Mouse (Mus musculus) thymus, adult 2 months (tissue): ENCODE measurements around the gene Olfr965. TPM values are rescaled to one million over a fixed set of nuclear protein-coding genes. Genes with fewer than 3 reads are reported as not detected.

Experiments
- DNase-seq: peaks from one replicate; pipeline ENCODE4 v3.0.0; 2021
- H3K27ac ChIP-seq: fragments of 200-500 bp; 2 replicates; pipeline ENCODE4 v1.5.1; 2012; ENCODE audit warnings: low read length, control low read depth; ENCODE audit not compliant: control insufficient read depth, insufficient read depth
- H3K27me3 ChIP-seq: fragments of 200-500 bp; 2 replicates; pipeline ENCODE4 v1.6.1; 2012; ENCODE audit warnings: mild to moderate bottlenecking, low read length, moderate library complexity, mixed read lengths; ENCODE audit not compliant: control insufficient read depth, insufficient read depth
- H3K36me3 ChIP-seq: fragments of 200-500 bp; 2 replicates; pipeline ENCODE4 v1.6.1; 2012; ENCODE audit warnings: mild to moderate bottlenecking, low read length, moderate library complexity; ENCODE audit not compliant: control insufficient read depth, insufficient read depth
- H3K4me1 ChIP-seq: fragments of 200-500 bp; replicated peaks from 2 replicates; pipeline ENCODE4 v1.6.1; 2012; ENCODE audit warnings: low read length; ENCODE audit not compliant: control insufficient read depth, insufficient read depth
- H3K4me3 ChIP-seq: fragments of 200-500 bp; 2 replicates; pipeline ENCODE4 v1.5.1; 2012; ENCODE audit warnings: mild to moderate bottlenecking, low read length, control low read depth, moderate library complexity; ENCODE audit not compliant: control insufficient read depth, insufficient read depth
- CTCF ChIP-seq: fragments of 200-500 bp; IDR thresholded peaks from 2 replicates; pipeline ENCODE4 v1.5.1; 2012; ENCODE audit warnings: mild to moderate bottlenecking, control low read depth, low read length, moderate library complexity, borderline replicate concordance; ENCODE audit not compliant: control insufficient read depth, poor library complexity, insufficient read depth; ENCODE audit errors: extremely low read depth
- POLR2A ChIP-seq: fragments of 200-500 bp; IDR thresholded peaks from 2 replicates; pipeline ENCODE4 v1.6.1; 2012; ENCODE audit warnings: mild to moderate bottlenecking, low read length, control low read depth, moderate library complexity; ENCODE audit not compliant: control insufficient read depth, poor library complexity, insufficient read depth; ENCODE audit errors: extremely low read depth
- WGBS: fragments of 180-500 bp; shearing (Covaris S2); methylation state at CpG from one replicate; pipeline ENCODE4 v1.1.7; 2018; 5-methylcytosine and 5-hydroxymethylcytosine counted together
- polyA plus RNA-seq: library from polyadenylated mRNA; depleted of rRNA; stranded (reverse); fragments of >200 nt; gene quantifications from 2 replicates; pipeline ENCODE4 v1.2.3, GENCODE M21; 2012; rRNA removed

The Olfr965 gene
- polyA plus RNA-seq, 1 experiment: not detected

DNA sequence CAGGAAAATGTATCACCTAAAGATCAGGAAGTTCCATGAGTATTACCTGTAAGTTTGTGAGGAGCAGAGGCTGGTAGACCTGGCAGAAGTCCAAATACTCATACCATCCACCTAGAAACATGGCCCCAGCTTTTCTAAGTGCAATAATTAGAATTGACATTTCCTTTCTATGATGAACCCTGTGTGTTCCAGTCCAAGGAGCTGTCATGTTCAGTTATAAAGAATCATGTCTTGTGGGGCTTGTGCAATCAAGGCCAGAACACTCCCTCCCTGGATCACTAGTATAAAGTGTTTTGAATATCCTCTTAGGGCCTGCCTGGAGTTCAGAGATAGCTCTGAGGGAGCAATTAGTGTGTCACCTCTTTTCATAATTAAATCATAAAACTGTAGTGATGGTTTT lies 4.1 kb upstream of the Olfr965 start, which contains the start of gene Olfr149:
Olfr149 (minus strand) TSS at position 101 of the 400 bp plus-strand sequence.
- no peak within 1 kb of the TSS for H3K27ac ChIP-seq
- no peaks in the 10 kb centered on the region for H3K36me3 ChIP-seq
- H3K4me3 ChIP-seq: no peak within 1 kb of the TSS
- no peaks in the 10 kb centered on the region for H3K27me3 ChIP-seq
- no peaks in the 10 kb centered on the region for H3K4me1 ChIP-seq
- TF ChIP-seq POLR2A (no peak), CTCF (no peak)
- DNase-seq: no peak

DNA sequence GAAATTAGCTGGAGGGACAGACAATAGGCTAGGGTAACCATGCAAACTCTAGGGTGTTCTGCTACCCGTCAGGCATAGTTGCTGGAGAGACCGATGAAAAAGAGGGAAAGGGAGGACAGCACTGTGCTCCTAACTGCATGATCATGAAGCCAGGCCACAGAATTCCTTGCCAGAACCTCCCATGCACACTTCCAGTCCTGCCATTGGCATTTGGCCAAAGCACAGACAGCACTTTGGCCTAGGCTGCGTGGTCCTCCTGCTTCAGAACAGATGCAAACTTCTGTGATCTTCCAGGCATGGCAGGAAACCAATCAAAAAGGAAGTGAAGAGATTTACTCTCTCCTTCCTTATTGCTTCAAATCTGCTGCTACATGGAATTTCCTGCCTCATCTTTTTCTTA lies 2.2 kb upstream of the Olfr965 start:
- H3K4me1 ChIP-seq: no peaks in the 10 kb centered on the region
- no peaks in the 10 kb centered on the region for H3K36me3 ChIP-seq
- no peak overlapping the region for H3K4me3 ChIP-seq
- TF ChIP-seq POLR2A: no peak
- TF ChIP-seq CTCF: no peak
- DNase-seq: no peak
- H3K27me3 ChIP-seq: no peaks in the 10 kb centered on the region
- WGBS: 61% methylated on average over 3 of the region's 3 CpGs
- H3K27ac ChIP-seq: no peak overlapping the region

- Histone ChIP-seq H3K27me3 (no peaks in the 10 kb centered on the region), H3K36me3 (no peaks in the 10 kb centered on the region), H3K27ac (no peak within 1 kb of the TSS), H3K4me1 (no peaks in the 10 kb centered on the region), H3K4me3 (no peak within 1 kb of the TSS)
- TF ChIP-seq CTCF (no peak), POLR2A (no peak)
- no peak for DNase-seq
Observed at GRCm38 (mm10) chr9:39730678-39731077, 19.5 kb downstream of the Olfr965 start, which contains the start of gene Olfr150. Gene Olfr150 (plus strand): TSS chr9:39730978.

DNA sequence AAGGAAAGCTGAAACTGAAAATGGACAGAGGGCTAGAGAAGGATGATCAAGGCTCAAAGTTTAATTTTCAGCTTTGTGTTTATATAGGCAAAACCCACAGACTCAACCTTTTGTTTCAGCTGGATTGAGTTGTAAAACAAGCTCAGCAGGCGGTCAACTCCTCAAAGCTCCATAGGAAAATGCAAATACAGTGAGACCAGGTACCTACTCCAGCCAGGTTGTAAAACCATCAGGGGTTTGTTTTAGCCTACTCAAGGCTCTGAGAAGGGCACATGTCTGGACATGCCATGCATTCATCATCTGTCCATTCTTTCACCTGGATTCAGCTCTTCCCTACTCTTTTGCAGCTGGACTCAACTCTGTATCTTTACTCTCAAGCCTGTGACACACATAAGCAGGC lies 29.6 kb downstream of the Olfr965 start:
- Histone ChIP-seq H3K4me1 (no peaks in the 10 kb centered on the region), H3K27ac (no peak overlapping the region), H3K27me3 (no peaks in the 10 kb centered on the region), H3K36me3 (no peaks in the 10 kb centered on the region), H3K4me3 (no peak overlapping the region)
- TF ChIP-seq CTCF: no peak
- TF ChIP-seq POLR2A: no peak
- DNase-seq: no peak
- WGBS: 91% methylated on average over 1 of the region's 1 CpGs

GRCm38 (mm10) chr9:39745949-39746348 lies 34.8 kb downstream of the Olfr965 start, which contains the start of gene Olfr967:
Gene Olfr967 (plus strand): TSS chr9:39746249.
- H3K4me3 ChIP-seq: no peak within 1 kb of the TSS
- H3K36me3 ChIP-seq: no peaks in the 10 kb centered on the region
- no peaks in the 10 kb centered on the region for H3K4me1 ChIP-seq
- no peaks in the 10 kb centered on the region for H3K27me3 ChIP-seq
- no peak within 1 kb of the TSS for H3K27ac ChIP-seq
- TF ChIP-seq POLR2A: no peak
- TF ChIP-seq CTCF: no peak
- DNase-seq: no peak

DNA sequence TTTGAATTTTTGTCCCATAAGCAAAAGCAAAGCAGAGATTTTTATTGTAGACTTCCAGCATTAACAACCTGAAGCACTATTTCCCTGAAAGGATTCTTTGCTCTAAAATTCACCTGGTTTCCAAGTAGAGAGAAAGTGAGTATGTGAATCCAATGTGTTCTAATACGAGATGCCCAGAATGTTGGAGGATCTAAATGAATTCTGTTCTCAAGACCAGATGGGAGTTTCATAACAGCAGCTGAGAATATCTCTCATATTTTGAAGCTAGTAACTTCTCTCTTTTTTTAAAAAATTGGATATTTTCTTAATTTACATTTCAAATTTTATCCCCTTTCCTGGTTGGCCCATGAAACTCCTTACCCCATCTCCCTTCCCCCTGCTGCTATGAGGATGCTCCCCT lies 35.3 kb downstream of the Olfr965 start:
- Histone ChIP-seq H3K27ac (no peak overlapping the region), H3K4me1 (no peaks in the 10 kb centered on the region), H3K36me3 (no peaks in the 10 kb centered on the region), H3K4me3 (no peak overlapping the region), H3K27me3 (no peaks in the 10 kb centered on the region)
- no peak for TF ChIP-seq CTCF
- no peak for TF ChIP-seq POLR2A
- no peak for DNase-seq
- 86% methylated on average over 1 of the region's 1 CpGs for WGBS

Other genes starting within 250 kb of the Olfr965 start
- not detected in 2 replicates for gene Olfr955, start 239.4 kb upstream of the Olfr965 start, polyA plus RNA-seq
- not detected in 2 replicates for gene Olfr44, start 217.4 kb upstream of the Olfr965 start, polyA plus RNA-seq
- not detected in 2 replicates for gene Olfr957, start 195.5 kb upstream of the Olfr965 start, polyA plus RNA-seq
- not detected in 2 replicates for gene Olfr958, start 157.3 kb upstream of the Olfr965 start, polyA plus RNA-seq
- gene Olfr959, start 135.8 kb upstream of the Olfr965 start, polyA plus RNA-seq: not detected in 2 replicates
- gene AW551984, start 107.0 kb upstream of the Olfr965 start, polyA plus RNA-seq: 0.63 and 1.1 TPM in 2 replicates
- not detected in 2 replicates for gene Olfr148, start 100.7 kb upstream of the Olfr965 start, polyA plus RNA-seq
- gene Olfr960, start 90.0 kb upstream of the Olfr965 start, polyA plus RNA-seq: not detected in 2 replicates
- not detected in 2 replicates for gene Olfr961, start 66.3 kb upstream of the Olfr965 start, polyA plus RNA-seq
- gene Olfr963, start 44.1 kb upstream of the Olfr965 start, polyA plus RNA-seq: not detected in 2 replicates
- gene Olfr149, start 4.2 kb upstream of the Olfr965 start, polyA plus RNA-seq: not detected in 2 replicates
- gene Olfr150, start 19.6 kb downstream of the Olfr965 start, polyA plus RNA-seq: not detected in 2 replicates
- gene Olfr967, start 34.9 kb downstream of the Olfr965 start, polyA plus RNA-seq: not detected in 2 replicates
- gene Olfr968, start 71.9 kb downstream of the Olfr965 start, polyA plus RNA-seq: not detected in 2 replicates
- not detected in 2 replicates for gene Olfr969, start 79.6 kb downstream of the Olfr965 start, polyA plus RNA-seq
- not detected in 2 replicates for gene Olfr970, start 97.5 kb downstream of the Olfr965 start, polyA plus RNA-seq
- not detected in 2 replicates for gene Olfr971, start 125.5 kb downstream of the Olfr965 start, polyA plus RNA-seq
- not detected in 2 replicates for gene Olfr972, start 155.1 kb downstream of the Olfr965 start, polyA plus RNA-seq
- gene Olfr229, start 196.0 kb downstream of the Olfr965 start, polyA plus RNA-seq: not detected in 2 replicates
- gene Olfr974, start 226.1 kb downstream of the Olfr965 start, polyA plus RNA-seq: not detected in 2 replicates
- not detected in 2 replicates for gene Olfr975, start 240.7 kb downstream of the Olfr965 start, polyA plus RNA-seq
- not detected in 2 replicates for gene Olfr976, start 249.8 kb downstream of the Olfr965 start, polyA plus RNA-seq